Mouse (Mus musculus): ENCODE measurements around the gene Afg1l.
A peak's percentile ranks its signal among the peaks of the same experiment; 100 is the strongest.

Gene Afg1l

GRCm38 (mm10) chr10:42294392-42294791, 184.0 kb downstream of the Afg1l start:
- DNase-seq, result no peak

DNA sequence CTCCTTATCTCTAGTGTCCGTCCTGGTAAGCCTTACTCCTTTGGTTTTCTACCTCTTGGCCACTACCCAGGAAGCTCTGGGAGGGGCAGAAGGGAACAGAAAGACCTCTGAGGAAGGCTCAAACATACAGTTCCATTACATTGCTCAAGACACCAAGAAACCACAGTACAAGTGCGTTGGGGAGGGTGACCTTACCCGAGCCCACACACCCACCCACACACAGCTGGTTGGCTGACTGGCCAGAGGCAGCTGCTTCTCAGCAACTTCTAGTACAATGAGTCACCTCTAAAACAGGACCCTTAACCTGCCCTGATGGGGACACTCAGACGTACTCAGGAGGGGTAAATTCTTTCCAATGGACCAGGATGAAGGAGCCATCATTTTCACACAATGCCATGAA, 184.5 kb downstream of the Afg1l start:
- DNase-seq, result no peak

DNA sequence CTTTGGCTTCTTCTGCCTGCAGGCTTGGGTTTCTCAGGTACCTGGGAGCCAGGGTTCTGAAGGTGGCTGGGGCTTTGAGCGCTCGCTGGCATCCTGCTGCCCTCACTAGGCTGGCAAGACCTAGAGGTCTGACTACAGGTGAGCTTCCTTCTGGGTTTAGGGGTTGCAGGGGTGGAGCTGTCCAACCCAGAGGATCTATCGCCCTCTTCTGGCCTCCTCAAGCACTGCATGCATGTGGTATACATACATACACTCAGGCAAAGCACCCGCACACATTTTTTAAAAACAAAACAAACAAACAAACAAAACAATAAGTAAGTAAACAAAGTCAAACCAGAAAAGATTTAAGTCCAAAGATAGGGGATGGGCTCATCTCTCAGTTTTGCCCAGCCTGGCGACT, 187.0 kb downstream of the Afg1l start:
- no peak for DNase-seq

- no peak for DNase-seq
Measured at GRCm38 (mm10) chr10:42287666-42288065, 190.7 kb downstream of the Afg1l start.

DNA sequence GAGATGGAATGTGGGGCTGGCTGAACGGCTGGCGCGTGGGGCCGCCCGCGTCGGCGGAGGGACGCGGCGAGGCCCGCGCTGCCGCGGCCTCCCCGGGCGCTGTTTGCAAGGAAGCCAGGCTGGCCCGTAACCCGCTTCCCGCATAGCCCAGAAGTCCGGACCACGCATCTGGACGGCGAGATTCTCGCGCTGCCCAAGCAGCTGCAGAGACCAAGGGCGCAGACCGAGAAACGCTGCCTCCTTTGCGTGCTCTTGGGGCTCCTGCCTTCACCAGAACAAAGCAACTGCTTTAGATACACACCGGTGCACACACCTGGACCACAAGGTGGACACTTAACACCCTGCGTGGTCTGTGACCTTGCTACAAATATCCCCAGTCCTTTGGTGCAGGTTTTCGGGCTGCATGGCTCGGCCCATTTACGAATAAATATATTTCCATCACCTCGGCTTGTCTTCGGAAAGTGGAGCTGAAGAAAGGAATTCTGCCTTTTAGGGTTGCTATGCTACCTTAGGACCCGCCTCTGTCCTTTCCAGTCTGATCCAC, 200.0 kb downstream of the Afg1l start:
- no peak for DNase-seq

DNA sequence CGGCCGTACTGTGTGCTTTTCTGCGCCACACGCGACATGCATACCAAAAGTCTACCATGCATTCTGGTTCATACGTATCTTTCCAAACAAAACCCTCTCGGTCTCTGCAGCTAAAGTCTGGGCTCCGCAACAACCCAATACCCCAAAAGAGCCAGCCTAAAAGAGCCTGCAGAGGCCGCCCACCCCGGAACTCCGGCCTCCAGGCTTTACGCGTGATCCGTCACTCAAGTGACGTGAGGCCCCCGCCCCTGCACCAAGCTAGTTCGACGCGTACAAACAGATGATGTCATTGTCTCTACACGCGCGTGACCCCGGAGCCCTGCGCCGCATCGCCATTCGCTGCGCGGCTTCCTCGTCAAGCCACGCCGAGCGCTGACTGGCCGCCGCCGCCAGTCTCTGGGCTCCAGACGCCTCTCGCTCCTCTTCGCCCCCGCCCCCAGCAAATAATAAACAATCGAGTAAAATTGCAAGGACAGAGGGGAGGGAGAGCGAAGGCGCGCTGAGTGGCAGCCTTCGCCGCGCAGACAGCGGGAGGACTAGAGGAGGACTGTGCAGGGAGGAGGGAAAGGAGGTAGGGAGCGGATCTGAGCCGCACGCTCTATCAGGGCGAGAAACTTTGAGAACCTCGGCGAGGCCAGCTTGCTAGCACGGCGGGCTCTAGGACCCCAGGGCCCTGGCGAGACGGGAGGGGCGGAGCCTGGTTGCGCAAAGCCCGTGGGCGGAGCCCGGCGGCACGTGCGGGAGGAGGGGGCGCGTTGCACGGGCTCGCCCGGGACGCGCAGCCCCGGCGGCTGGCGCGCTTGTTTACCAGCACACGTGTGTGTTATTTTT, 200.7 kb downstream of the Afg1l start:
- peak; percentile 99 for DNase-seq

DNA sequence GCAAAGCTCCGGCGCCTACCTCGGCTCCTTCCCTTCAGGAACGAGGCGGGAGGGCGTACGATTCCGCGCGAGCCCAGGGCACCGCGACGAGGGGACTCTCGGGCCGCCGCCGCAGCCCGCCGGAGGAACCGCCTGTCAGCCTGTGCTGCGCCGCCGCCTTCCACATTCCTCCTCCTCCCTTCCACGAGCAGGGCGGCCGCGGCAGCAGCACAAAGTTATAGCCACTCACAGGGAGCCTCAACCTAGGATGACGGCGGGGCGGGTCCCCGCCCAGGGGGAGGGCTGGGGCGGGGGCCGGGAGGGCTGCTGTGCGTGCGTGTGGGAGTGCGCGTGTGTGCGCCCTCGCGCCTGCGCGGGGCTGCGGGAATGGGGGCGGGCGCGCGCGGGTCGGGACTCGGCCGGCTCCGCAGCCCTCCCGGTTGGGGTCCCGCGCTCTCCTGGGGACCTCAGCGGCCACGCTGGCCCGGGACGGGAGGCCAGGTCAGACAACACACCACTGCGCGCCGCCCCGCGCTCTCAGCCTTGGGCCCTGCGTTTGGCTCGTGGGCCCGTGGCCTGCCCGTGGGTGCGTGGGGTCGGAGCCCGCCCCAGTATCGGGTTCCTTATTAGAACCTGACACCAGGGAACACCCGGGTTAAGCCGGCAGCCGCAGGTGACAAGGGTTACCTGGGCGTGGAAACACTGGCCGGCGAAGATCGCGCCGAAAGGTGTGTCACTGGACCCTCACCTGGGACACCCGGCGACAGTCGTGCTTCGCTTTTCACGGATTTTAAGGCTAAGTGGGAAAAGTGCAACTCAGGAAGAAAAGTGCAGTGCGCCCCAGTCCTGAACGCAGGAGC, 201.6 kb downstream of the Afg1l start, which contains the start of gene Foxo3:
Foxo3 (minus strand) TSS at position 249 of the 839 bp plus-strand sequence.
- peak; percentile 90 for DNase-seq

GRCm38 (mm10) chr10:42275871-42276501, 202.4 kb downstream of the Afg1l start:
- no peak for DNase-seq

DNA sequence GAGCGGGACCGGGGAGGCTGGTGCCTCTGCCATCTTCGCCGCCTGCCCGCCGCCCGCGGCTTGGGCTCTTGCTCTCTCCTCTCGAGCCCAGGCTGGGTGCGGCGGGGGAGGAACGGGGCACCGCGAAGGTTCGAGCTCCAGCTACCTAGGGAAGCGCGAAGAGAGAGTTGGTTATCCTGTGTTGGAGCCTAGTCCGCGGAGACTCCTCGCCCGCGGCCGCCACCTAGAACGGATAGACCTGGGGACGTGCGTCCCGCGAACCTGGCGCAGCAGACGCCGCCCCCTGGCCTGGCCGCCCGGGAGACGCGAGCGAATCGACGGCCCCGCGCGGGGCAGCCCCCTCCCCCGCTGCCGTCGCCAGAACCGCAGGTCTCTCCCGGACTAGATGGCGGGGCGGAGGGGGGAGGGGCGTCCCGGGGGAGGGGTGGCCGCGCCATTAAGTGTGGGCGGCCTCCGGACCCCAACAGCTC, 202.9 kb downstream of the Afg1l start:
- DNase-seq, result peak; percentile 76

GRCm38 (mm10) chr10:42274712-42275400, 203.5 kb downstream of the Afg1l start:
- DNase-seq, result peak; percentile 59

DNA sequence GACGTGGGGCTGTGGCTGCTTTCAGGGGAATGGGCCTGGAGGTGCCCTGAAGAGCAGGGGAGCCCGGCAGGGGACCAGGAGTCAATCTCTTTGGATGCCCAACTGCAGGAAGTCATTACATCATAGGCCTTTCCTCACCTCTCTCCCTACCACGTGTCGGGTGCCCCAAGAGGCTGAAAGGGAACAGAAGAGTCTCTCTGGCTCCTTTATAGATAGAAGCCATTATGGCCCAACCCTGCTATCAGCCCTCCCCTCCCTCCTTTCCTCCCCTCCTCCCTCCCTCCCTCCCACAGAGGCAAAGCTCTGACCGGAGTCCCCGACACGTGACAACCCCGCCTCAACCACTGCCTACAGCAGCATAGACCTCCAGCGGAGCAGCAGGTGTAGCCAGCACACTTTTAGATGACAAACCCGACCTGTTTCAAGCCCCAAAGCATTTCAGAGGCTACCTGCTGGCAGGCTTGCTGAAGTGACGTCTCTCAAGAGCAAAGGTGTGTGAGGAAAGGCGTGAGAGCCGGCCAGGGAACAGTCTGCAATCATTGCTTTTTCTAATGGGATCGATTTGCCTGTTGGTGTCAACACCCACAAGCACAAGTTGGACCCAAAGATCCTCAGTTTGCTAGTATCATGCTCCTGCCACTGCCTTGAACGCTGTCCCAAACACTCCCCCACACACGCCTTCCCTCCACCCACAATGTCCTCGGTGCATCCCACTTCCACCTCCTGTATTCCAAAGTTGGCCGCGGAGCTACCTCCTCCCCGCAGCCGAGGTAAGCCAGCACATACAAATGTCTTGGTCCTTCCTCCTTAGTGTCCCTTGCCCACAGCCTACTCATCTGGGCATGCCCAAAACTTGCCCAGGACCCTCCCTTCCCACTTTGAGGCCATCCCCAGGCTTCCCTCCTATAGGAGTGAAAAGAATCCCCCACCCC, 204.3 kb downstream of the Afg1l start:
- peak; percentile 75 for DNase-seq

DNA sequence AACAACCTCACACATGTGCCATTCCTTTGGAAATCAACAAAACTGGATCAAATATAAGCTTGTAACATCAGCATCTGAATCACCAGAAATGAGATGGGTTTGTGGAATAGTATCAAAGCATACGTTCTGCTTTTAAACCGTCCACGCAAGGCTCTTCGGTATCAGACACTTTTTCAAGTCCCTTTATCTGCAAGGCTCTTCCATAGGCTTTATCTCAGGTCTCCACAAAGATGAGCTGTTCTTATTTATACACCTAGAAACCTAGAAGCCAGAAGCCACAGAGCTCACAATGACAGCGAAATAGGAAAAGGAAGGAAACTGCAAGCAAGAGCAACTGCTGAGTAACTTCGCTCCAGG, 205.0 kb downstream of the Afg1l start:
- DNase-seq, result no peak

DNA sequence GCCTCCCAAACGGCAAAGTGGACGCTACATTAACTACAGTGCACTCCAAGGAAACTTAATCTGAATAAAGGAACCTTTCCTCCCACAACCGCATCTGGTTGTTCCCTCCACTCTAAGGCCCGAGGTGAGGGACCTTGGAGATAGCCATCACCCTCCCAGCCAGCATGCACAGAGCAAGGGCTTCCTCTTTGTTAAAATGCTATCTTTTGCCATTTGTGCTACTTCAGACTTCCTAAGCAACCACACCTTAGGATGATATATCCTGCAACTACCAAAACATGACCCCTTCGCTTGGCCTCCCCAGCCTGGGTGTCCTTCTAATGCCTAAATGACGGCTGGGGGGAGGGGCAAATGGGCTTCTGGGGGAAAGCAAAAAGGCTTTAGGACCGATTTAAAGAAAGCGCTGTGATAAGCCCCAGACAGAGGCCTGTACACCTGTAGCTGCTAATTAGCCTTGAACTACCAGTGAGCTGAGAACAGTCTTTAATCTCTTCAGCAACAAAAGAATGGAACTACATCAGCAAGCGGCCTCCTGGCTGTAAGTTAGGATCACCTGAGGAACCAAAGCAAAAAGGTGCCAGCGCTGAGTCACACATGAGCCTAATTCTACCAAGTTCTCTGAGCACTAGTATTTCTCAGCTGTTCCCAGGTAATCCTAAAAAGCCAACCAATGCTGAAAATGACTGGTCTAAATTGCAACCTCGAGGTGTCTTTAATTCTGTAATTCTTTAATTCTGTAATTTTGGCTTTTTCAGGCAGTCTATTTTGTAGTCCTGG, 206.7 kb downstream of the Afg1l start:
- DNase-seq, result no peak

DNA sequence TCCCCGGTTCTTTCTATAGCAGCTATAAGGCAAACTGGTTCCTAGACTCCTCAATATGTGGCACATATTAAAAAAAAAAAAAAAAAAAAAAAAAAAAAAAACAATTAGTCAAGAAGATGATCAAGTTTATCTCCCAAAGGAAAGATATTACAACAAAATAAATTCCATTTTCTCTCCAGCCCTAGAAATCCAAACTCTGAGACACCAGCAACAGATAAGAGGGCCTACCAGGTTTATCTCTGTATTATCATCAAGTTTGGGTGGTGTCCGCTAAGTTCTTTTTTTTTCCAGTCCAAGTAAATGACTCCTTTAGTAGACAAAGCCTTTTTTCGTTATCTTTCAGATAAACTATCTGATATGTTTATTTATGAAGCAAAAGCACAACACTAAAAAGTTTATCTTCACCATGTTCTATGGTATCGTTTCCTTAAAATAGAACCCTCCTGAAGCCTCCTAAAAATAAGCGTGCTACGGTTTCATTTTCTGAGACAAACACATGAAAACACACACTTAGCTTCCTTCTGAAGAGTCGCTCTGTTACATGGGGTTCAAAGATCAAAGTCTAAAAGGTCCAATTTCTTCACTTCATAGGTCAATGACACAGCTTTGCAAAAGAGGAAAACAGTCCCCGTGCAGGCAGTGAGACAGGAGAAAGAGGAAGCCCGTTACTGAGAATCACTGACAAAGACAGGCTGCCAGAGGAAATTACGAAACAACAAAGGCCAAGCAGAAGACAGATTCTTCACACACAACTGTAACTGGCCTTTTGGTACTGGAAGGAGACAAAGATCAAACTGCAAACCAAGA, 207.9 kb downstream of the Afg1l start:
- no peak for DNase-seq

DNA sequence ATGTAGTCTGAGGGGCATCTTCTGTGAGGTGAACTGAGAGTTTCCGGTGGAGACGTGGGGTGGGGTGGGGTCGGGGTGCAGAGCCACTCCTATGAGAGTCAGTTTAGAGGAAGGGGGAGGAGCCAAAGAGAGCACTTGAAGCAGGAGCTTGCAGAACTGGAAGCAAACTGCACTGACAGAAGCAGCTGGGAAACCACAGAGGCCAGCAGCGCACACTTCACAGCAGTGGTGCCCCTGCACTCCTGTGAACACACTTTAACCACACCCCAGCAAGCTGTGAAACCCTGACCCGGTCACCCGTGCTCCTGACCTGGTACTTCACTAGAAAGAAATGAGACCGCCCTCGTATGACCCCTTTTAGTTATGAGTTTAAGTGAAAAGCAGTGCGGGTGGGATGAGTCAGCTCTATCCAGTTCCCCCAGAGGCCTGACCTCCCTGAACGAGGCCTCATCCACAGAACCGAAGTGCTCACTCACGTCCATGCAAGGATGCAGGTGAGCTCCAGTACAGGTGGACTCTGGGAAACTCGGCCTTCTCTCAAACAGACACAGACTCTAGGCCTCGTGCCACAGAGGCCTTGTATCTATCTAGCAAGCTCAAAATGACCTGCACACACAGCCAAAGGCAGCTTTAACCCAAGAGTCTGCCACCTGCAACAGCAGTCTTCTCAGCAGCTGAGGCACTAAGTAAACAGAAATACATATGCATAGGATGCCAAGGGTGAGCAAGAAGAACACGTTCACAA, 208.9 kb downstream of the Afg1l start:
- DNase-seq, result no peak

DNA sequence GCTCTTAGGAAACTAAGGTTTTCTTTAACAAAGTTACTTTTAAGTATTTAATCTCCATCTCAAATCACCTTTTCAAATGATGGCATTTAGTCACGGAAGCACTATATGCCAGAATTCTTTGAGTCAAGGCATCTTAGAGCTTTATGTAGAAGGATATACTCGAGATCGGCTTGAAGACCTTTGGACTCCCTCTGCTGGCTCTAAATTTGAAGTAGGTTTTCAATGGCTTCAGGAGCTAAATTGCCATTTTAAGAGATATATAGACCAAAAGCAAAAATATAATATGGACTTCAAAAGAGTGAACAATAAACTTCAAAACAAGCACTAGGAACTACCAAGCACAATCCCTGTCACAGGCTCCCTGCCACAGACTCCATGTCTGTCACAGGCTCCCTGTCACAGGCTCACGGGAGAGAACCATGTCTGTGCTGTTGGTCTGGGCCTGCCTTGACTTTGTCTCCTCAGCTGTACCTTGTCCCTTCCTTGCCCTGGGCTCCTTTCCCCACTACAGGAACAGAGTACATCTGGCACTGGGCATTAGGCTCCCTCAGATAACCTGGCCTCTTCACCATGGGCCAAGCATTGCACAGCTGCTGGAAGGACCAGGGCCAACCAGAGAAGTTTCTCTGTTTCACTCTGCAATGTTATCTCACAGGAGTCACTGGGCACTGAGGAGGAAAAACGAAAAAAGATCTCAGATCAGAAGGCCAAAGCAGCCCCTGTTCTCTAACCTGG, 210.4 kb downstream of the Afg1l start:
- DNase-seq, result no peak

DNA sequence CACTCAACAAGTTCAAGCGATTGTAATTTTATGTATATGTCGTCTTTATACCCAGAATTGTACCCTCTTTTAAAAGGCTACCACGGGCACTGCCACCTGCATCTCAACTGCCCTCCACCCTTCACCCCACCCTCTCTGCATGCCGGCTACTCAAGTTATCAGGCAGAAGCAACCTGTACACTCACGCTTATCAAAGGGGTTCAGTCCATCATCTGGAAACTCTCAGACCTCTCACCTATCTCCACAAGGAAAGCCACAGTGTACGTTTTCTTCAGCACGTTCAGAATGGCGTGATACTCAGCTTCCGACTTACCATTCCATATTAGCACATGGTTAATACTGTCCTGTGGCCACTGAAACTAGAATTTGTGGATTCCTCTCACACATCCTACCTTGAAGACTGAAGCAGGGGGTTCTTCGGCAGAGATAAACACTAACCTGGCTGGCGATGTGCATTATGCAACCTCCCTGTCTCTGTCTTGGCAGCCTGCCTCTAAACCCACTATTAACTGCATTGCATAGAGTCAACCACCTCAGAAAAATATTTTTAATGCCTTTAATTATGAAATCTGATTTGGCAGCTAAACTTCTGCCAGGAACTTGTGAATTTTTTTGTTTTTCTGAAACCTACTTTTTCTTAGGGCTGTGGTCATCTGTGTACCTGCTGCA, 213.2 kb downstream of the Afg1l start:
- peak; percentile 59 for DNase-seq

GRCm38 (mm10) chr10:42264195-42264594, 214.2 kb downstream of the Afg1l start:
- peak; percentile 21 for DNase-seq
